Mouse (Mus musculus): ENCODE results near the gene Bmp5.
A peak's percentile ranks its signal among the peaks of the same experiment; 100 is the strongest.

- TF ChIP-seq IRF4 (IDR thresholded peaks at IDR 0.05; ENCODE audit: low read depth, low read length): peak; percentile 89
- no peak for TF ChIP-seq ZNF384 (IDR thresholded peaks at IDR 0.05; ENCODE audit: low read depth, low read length)
- TF ChIP-seq GABPA (IDR thresholded peaks at IDR 0.05; ENCODE audit: insufficient replicate concordance, low read depth, low read length): no peak
- no peak for TF ChIP-seq POLR2A (IDR thresholded peaks at IDR 0.05; ENCODE audit: low read depth, low read length)
- TF ChIP-seq JUND (conservative IDR thresholded peaks at IDR 0.05; ENCODE audit: low read depth, low read length): peak; percentile 64
- no peak for TF ChIP-seq CTCF (conservative IDR thresholded peaks at IDR 0.05 in 1 of 2, IDR thresholded peaks at IDR 0.05 in 1 of 2; ENCODE audit: low read depth in 2 of 2, low read length in 2 of 2)
- no peak for TF ChIP-seq MAX (IDR thresholded peaks at IDR 0.05; ENCODE audit: low read length)
These were observed 83.8 kb downstream of the Bmp5 start for GRCm38 (mm10) chr9:75858939-75859338.

Measured in CH12.LX (cell line).